Mouse (Mus musculus): ENCODE measurements around the gene Fgf23.

DNA sequence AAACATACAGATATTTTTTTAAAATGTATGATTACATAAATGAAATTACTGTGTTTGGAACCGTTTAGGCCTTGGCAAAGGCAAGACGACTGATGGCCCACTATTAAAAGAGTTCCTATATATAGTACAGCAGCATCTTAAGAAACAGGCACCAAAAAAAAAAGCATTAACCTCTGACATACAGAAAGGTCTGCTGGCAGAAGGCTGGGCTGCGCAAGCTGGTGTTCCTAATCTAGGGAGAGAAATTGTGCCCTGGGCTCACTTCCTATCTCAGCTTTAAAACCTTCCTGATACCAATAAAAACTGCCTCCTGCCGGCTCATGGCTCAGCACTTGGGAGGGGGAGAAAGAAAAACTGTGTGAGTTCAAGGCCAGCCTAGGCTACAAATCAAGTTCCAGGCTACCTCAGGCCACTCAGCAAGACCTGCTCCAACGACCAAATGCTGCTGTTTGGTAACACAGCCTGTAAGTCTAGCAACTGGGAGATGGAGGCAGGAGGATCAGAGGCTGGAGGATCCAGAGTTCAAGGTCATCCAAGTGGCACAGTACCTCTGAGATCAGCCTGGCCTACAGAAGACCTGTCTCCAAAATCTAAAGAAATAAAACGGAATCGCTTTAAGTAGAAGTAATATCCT is 31.8 kb downstream of the Fgf23 start:
- TF ChIP-seq POLR2A (IDR thresholded peaks at IDR 0.05; ENCODE audit: borderline replicate concordance, low read depth, low read length) (no peak), CTCF (IDR thresholded peaks at IDR 0.05; ENCODE audit: low read depth, low read length) (no peak)
